Mouse (Mus musculus): ENCODE measurements around the gene Mindy4. TPM values are rescaled to one million over a fixed set of nuclear protein-coding genes. Genes with fewer than 3 reads are reported as not detected.

Gene Mindy4
- polyA plus RNA-seq, 1 experiment from 2014 or later = 2.9 TPM

- H3K9me3 ChIP-seq (ENCODE audit: control insufficient read depth, low read length) = no peaks in the 10 kb centered on the region
- H3K36me3 ChIP-seq (ENCODE audit: control insufficient read depth, insufficient read depth, low read length) = no peaks in the 10 kb centered on the region
- H3K4me2 ChIP-seq (replicated peaks; ENCODE audit: low read depth) = no peak overlapping the region
- no peaks in the 10 kb centered on the region for H3K4me1 ChIP-seq (replicated peaks; ENCODE audit: control insufficient read depth, insufficient read depth)
- no peak for DNase-seq (ENCODE audit: low spot score)
- H3K27ac ChIP-seq (replicated peaks) = no peak overlapping the region
- no peak for TF ChIP-seq CTCF (IDR thresholded peaks at IDR 0.05; ENCODE audit: low read depth)
- no peak for TF ChIP-seq EP300 (optimal IDR thresholded peaks at IDR 0.05)
- ATAC-seq (ENCODE audit: low FRiP score, low TSS enrichment) = no peak
- no peak overlapping the region for H3K4me3 ChIP-seq (ENCODE audit: low read depth, low read length)
- 78% methylated on average over 8 of the region's 8 CpGs for WGBS
- no peak overlapping the region for H3K9ac ChIP-seq (ENCODE audit: low read length)
- no peaks in the 10 kb centered on the region for H3K27me3 ChIP-seq (ENCODE audit: control insufficient read depth, insufficient read depth, low read length)
These were observed 42.5 kb downstream of the Mindy4 start for GRCm38 (mm10) chr6:55245680-55246079.

GRCm38 (mm10) chr6:55246441-55246840, 43.3 kb downstream of the Mindy4 start:
- Histone ChIP-seq H3K27ac (replicated peaks) (no peak overlapping the region), H3K36me3 (ENCODE audit: control insufficient read depth, insufficient read depth, low read length) (no peaks in the 10 kb centered on the region), H3K9ac (ENCODE audit: low read length) (no peak overlapping the region), H3K4me3 (ENCODE audit: low read depth, low read length) (no peak overlapping the region), H3K27me3 (ENCODE audit: control insufficient read depth, insufficient read depth, low read length) (no peaks in the 10 kb centered on the region), H3K9me3 (ENCODE audit: control insufficient read depth, low read length) (no peaks in the 10 kb centered on the region), H3K4me1 (replicated peaks; ENCODE audit: control insufficient read depth, insufficient read depth) (no peaks in the 10 kb centered on the region), H3K4me2 (replicated peaks; ENCODE audit: low read depth) (no peak overlapping the region)
- WGBS = 84% methylated on average over 7 of the region's 7 CpGs
- ATAC-seq (ENCODE audit: low FRiP score, low TSS enrichment) = no peak
- TF ChIP-seq CTCF (IDR thresholded peaks at IDR 0.05; ENCODE audit: low read depth) = no peak
- TF ChIP-seq EP300 (optimal IDR thresholded peaks at IDR 0.05) = no peak
- DNase-seq (ENCODE audit: low spot score) = no peak

- TF ChIP-seq CTCF (IDR thresholded peaks at IDR 0.05; ENCODE audit: low read depth) (no peak), EP300 (optimal IDR thresholded peaks at IDR 0.05) (no peak)
- ATAC-seq (ENCODE audit: low FRiP score, low TSS enrichment) = no peak
These were observed 43.8 kb downstream of the Mindy4 start for GRCm38 (mm10) chr6:55246911-55247438.

GRCm38 (mm10) chr6:55249263-55249662, 46.1 kb downstream of the Mindy4 start:
- DNase-seq (ENCODE audit: low spot score) = no peak
- H3K27me3 ChIP-seq (ENCODE audit: control insufficient read depth, insufficient read depth, low read length) = no peaks in the 10 kb centered on the region
- no peaks in the 10 kb centered on the region for H3K36me3 ChIP-seq (ENCODE audit: control insufficient read depth, insufficient read depth, low read length)
- WGBS = 94% methylated on average over 9 of the region's 9 CpGs
- H3K4me2 ChIP-seq (replicated peaks; ENCODE audit: low read depth) = no peak overlapping the region
- no peaks in the 10 kb centered on the region for H3K4me1 ChIP-seq (replicated peaks; ENCODE audit: control insufficient read depth, insufficient read depth)
- TF ChIP-seq EP300 (optimal IDR thresholded peaks at IDR 0.05) (no peak), CTCF (IDR thresholded peaks at IDR 0.05; ENCODE audit: low read depth) (peak; percentile 37; the same call in 1 of the 2 replicates)
- no peak overlapping the region for H3K9ac ChIP-seq (ENCODE audit: low read length)
- no peak for ATAC-seq (ENCODE audit: low FRiP score, low TSS enrichment)
- no peak overlapping the region for H3K4me3 ChIP-seq (ENCODE audit: low read depth, low read length)
- H3K9me3 ChIP-seq (ENCODE audit: control insufficient read depth, low read length) = no peaks in the 10 kb centered on the region
- no peak overlapping the region for H3K27ac ChIP-seq (replicated peaks)

More at GRCm38 (mm10) chr6:55246911-55247438, 43.8 kb downstream of the Mindy4 start:
- Histone ChIP-seq H3K4me1 (replicated peaks; ENCODE audit: control insufficient read depth, insufficient read depth) (no peaks in the 10 kb centered on the region), H3K4me2 (replicated peaks; ENCODE audit: low read depth) (no peak overlapping the region), H3K27me3 (ENCODE audit: control insufficient read depth, insufficient read depth, low read length) (no peaks in the 10 kb centered on the region), H3K4me3 (ENCODE audit: low read depth, low read length) (no peak overlapping the region), H3K9me3 (ENCODE audit: control insufficient read depth, low read length) (no peaks in the 10 kb centered on the region), H3K27ac (replicated peaks) (no peak overlapping the region), H3K36me3 (ENCODE audit: control insufficient read depth, insufficient read depth, low read length) (no peaks in the 10 kb centered on the region), H3K9ac (ENCODE audit: low read length) (no peak overlapping the region)
- WGBS = 84% methylated on average over 12 of the region's 12 CpGs
- DNase-seq (ENCODE audit: low spot score) = no peak

GRCm38 (mm10) chr6:55250809-55251208, 47.6 kb downstream of the Mindy4 start:
- DNase-seq (ENCODE audit: low spot score) (no peak), ATAC-seq (ENCODE audit: low FRiP score, low TSS enrichment) (no peak)
- Histone ChIP-seq H3K9ac (ENCODE audit: low read length) (no peak overlapping the region), H3K9me3 (ENCODE audit: control insufficient read depth, low read length) (no peaks in the 10 kb centered on the region), H3K4me1 (replicated peaks; ENCODE audit: control insufficient read depth, insufficient read depth) (no peaks in the 10 kb centered on the region), H3K27ac (replicated peaks) (no peak overlapping the region), H3K4me3 (ENCODE audit: low read depth, low read length) (no peak overlapping the region), H3K27me3 (ENCODE audit: control insufficient read depth, insufficient read depth, low read length) (no peaks in the 10 kb centered on the region), H3K4me2 (replicated peaks; ENCODE audit: low read depth) (no peak overlapping the region), H3K36me3 (ENCODE audit: control insufficient read depth, insufficient read depth, low read length) (no peaks in the 10 kb centered on the region)
- TF ChIP-seq CTCF (IDR thresholded peaks at IDR 0.05; ENCODE audit: low read depth) = no peak
- no peak for TF ChIP-seq EP300 (optimal IDR thresholded peaks at IDR 0.05)
- 66% methylated on average over 11 of the region's 11 CpGs for WGBS

GRCm38 (mm10) chr6:55251596-55251995, 48.4 kb downstream of the Mindy4 start:
- Histone ChIP-seq H3K27me3 (ENCODE audit: control insufficient read depth, insufficient read depth, low read length) (no peaks in the 10 kb centered on the region), H3K4me3 (ENCODE audit: low read depth, low read length) (no peak overlapping the region), H3K27ac (replicated peaks) (no peak overlapping the region), H3K4me1 (replicated peaks; ENCODE audit: control insufficient read depth, insufficient read depth) (no peaks in the 10 kb centered on the region), H3K9ac (ENCODE audit: low read length) (no peak overlapping the region), H3K4me2 (replicated peaks; ENCODE audit: low read depth) (no peak overlapping the region), H3K36me3 (ENCODE audit: control insufficient read depth, insufficient read depth, low read length) (no peaks in the 10 kb centered on the region), H3K9me3 (ENCODE audit: control insufficient read depth, low read length) (no peaks in the 10 kb centered on the region)
- 75% methylated on average over 7 of the region's 7 CpGs for WGBS
- TF ChIP-seq EP300 (optimal IDR thresholded peaks at IDR 0.05) = no peak
- TF ChIP-seq CTCF (IDR thresholded peaks at IDR 0.05; ENCODE audit: low read depth) = no peak
- DNase-seq (ENCODE audit: low spot score) (no peak), ATAC-seq (ENCODE audit: low FRiP score, low TSS enrichment) (no peak)

Data from stomach, postnatal 0 days (tissue).